Mouse (Mus musculus) MEL (cell line): ENCODE measurements around the gene Ilf3. TPM values are rescaled to one million over a fixed set of nuclear protein-coding genes. Genes with fewer than 3 reads are reported as not detected.
A peak's percentile ranks its signal among the peaks of the same experiment; 100 is the strongest.

Source experiments
- DNase-seq: peaks from one replicate; pipeline ENCODE4 v3.0.0; 2011; ENCODE audit warnings: low read depth, low spot score
- H3K27ac ChIP-seq: 2 replicates; pipeline ENCODE4 v1.5.1; 2012; ENCODE audit warnings: low read depth, mild to moderate bottlenecking, control low read depth, low read length, moderate library complexity; ENCODE audit not compliant: control insufficient read depth
- H3K27me3 ChIP-seq, 2 experiments: fragments of 150-350 bp in 1 of 2; sonication (generic) in 1 of 2; 2 replicates each; pipeline ENCODE4 v1.6.1; 2012; ENCODE audit warnings: low read length in 2 of 2, mild to moderate bottlenecking in 2 of 2, improper control_type of control experiment in 1 of 2, moderate library complexity in 1 of 2; ENCODE audit not compliant: insufficient read depth in 2 of 2, control insufficient read depth in 1 of 2
- H3K36me3 ChIP-seq, 2 experiments: 2 replicates each; pipeline ENCODE4 v1.6.1; 2012 to 2014; ENCODE audit warnings: low read length in 2 of 2, improper control_type of control experiment in 1 of 2, inconsistent platforms in 1 of 2, mild to moderate bottlenecking in 1 of 2; ENCODE audit not compliant: insufficient read depth in 2 of 2, control insufficient read depth in 1 of 2
- H3K4me1 ChIP-seq, 2 experiments: fragments of 150-350 bp in 1 of 2; sonication (generic) in 1 of 2; 2 replicates each; pipeline ENCODE4 v1.6.1; 2012; ENCODE audit warnings: low read length in 2 of 2, improper control_type of control experiment in 1 of 2, mild to moderate bottlenecking in 1 of 2; ENCODE audit not compliant: insufficient read depth in 2 of 2, control insufficient read depth in 1 of 2
- H3K4me3 ChIP-seq, 2 experiments: fragments of 150-350 bp in 1 of 2; sonication (generic) in 1 of 2; 2 replicates each; pipeline ENCODE4 v1.5.1; 2012; ENCODE audit warnings: low read depth in 2 of 2, low read length in 2 of 2, mild to moderate bottlenecking in 2 of 2, moderate library complexity in 2 of 2, control low read depth in 1 of 2, improper control_type of control experiment in 1 of 2; ENCODE audit not compliant: control insufficient read depth in 1 of 2, insufficient read depth in 1 of 2
- H3K79me2 ChIP-seq: 2 replicates; pipeline ENCODE4 v1.6.1; 2012; ENCODE audit warnings: mild to moderate bottlenecking, low read length, moderate library complexity; ENCODE audit not compliant: control insufficient read depth, poor library complexity, insufficient read depth
- H3K9ac ChIP-seq: 2 replicates; pipeline ENCODE4 v1.6.1; 2012; ENCODE audit warnings: low read depth, mild to moderate bottlenecking, control low read depth, low read length, moderate library complexity; ENCODE audit not compliant: control insufficient read depth, poor library complexity, severe bottlenecking
- H3K9me3 ChIP-seq: fragments of 150-350 bp; sonication (generic); replicated peaks from 2 replicates; pipeline ENCODE4 v1.6.1; 2012; ENCODE audit warnings: mild to moderate bottlenecking, low read length, improper control_type of control experiment, moderate library complexity; ENCODE audit not compliant: insufficient read depth
- ELF1 ChIP-seq: IDR thresholded peaks from 2 replicates; pipeline ENCODE4 v1.6.1; 2014; ENCODE audit warnings: low read depth, mild to moderate bottlenecking, inconsistent platforms, low read length, improper control_type of control experiment, moderate library complexity
- EP300 ChIP-seq, 2 experiments: IDR thresholded peaks; 2 replicates each; pipeline ENCODE4 v1.6.1; 2011; ENCODE audit warnings: improper control_type of control experiment in 2 of 2, low read length in 2 of 2, low read depth in 1 of 2, mild to moderate bottlenecking in 1 of 2
- ETS1 ChIP-seq: IDR thresholded peaks from 2 replicates; pipeline ENCODE4 v1.6.1; 2012; ENCODE audit warnings: low read depth, mild to moderate bottlenecking, inconsistent platforms, low read length, improper control_type of control experiment, moderate library complexity
- GABPA ChIP-seq: IDR thresholded peaks from 2 replicates; pipeline ENCODE4 v1.6.1; 2012; ENCODE audit warnings: low read depth, mild to moderate bottlenecking, inconsistent platforms, low read length, improper control_type of control experiment, moderate library complexity
- HCFC1 ChIP-seq: IDR thresholded peaks from 2 replicates; pipeline ENCODE4 v1.6.1; 2012; ENCODE audit warnings: low read depth, mild to moderate bottlenecking, inconsistent platforms, low read length, improper control_type of control experiment, moderate library complexity
- JUND ChIP-seq: IDR thresholded peaks from 2 replicates; pipeline ENCODE4 v1.6.1; 2011; ENCODE audit warnings: low read depth, mild to moderate bottlenecking, improper control_type of control experiment, low read length
- MAFK ChIP-seq: IDR thresholded peaks from 2 replicates; pipeline ENCODE4 v1.6.1; 2011; ENCODE audit warnings: low read depth, mild to moderate bottlenecking, low read length, improper control_type of control experiment, borderline replicate concordance
- MAX ChIP-seq: IDR thresholded peaks from 2 replicates; pipeline ENCODE4 v1.6.1; 2011; ENCODE audit warnings: low read length, improper control_type of control experiment
- MXI1 ChIP-seq: IDR thresholded peaks from 2 replicates; pipeline ENCODE4 v1.6.1; 2011; ENCODE audit warnings: mild to moderate bottlenecking, low read depth, low read length, improper control_type of control experiment
- NELFE ChIP-seq: IDR thresholded peaks from 2 replicates; pipeline ENCODE4 v1.6.1; 2011; ENCODE audit warnings: low read depth, low read length, improper control_type of control experiment
- POLR2A ChIP-seq, 2 experiments: IDR thresholded peaks; 2 replicates each; pipeline ENCODE4 v1.6.1; 2011 to 2012; ENCODE audit warnings: low read length in 2 of 2, mild to moderate bottlenecking in 2 of 2, control low read depth in 1 of 2, improper control_type of control experiment in 1 of 2, low read depth in 1 of 2, moderate library complexity in 1 of 2; ENCODE audit not compliant: control insufficient read depth in 1 of 2, insufficient read depth in 1 of 2, poor library complexity in 1 of 2
- RAD21 ChIP-seq: IDR thresholded peaks from 2 replicates; pipeline ENCODE4 v1.6.1; 2011; ENCODE audit warnings: mild to moderate bottlenecking, low read depth, low read length, improper control_type of control experiment
- RCOR1 ChIP-seq: IDR thresholded peaks from 2 replicates; pipeline ENCODE4 v1.6.1; 2012; ENCODE audit warnings: low read depth, mild to moderate bottlenecking, inconsistent platforms, low read length, improper control_type of control experiment
- SIN3A ChIP-seq: IDR thresholded peaks from 2 replicates; pipeline ENCODE4 v1.6.1; 2012; ENCODE audit warnings: low read length, improper control_type of control experiment, inconsistent platforms
- TCF12 ChIP-seq: IDR thresholded peaks from 2 replicates; pipeline ENCODE4 v1.6.1; 2014; ENCODE audit warnings: low read depth, mild to moderate bottlenecking, inconsistent platforms, low read length, improper control_type of control experiment, moderate library complexity
- USF1 ChIP-seq: IDR thresholded peaks from 2 replicates; pipeline ENCODE4 v1.6.1; 2014; ENCODE audit warnings: low read depth, mild to moderate bottlenecking, inconsistent platforms, low read length, improper control_type of control experiment, moderate library complexity
- USF2 ChIP-seq, 2 experiments: IDR thresholded peaks; 2 replicates each; pipeline ENCODE4 v1.6.1; 2011 to 2012; ENCODE audit warnings: improper control_type of control experiment in 2 of 2, low read length in 2 of 2, borderline replicate concordance in 1 of 2, inconsistent platforms in 1 of 2, low read depth in 1 of 2, mild to moderate bottlenecking in 1 of 2; ENCODE audit not compliant: insufficient read depth in 1 of 2
- polyA plus RNA-seq, 2 experiments: library from polyadenylated mRNA; stranded (reverse) in 1 of 2; unstranded in 1 of 2; fragments of >175 nt in 1 of 2; fragments of >200 nt in 1 of 2; gene quantifications; 2 replicates each; pipeline versions ENCODE4 v1.2.1 to v1.2.4; 2012; ENCODE audit warnings: low replicate concordance in 2 of 2, low read depth in 1 of 2; ENCODE audit not compliant: insufficient read length in 2 of 2, insufficient read depth in 1 of 2, missing spikeins in 1 of 2
- total RNA-seq: library from RNA; depleted of rRNA; stranded (reverse); fragments of 300-350 nt; gene quantifications from 2 replicates; pipeline ENCODE4 v1.2.3, GENCODE M21; 2012

Gene Ilf3
- total and polyA plus RNA-seq, 3 experiments = 67.4 to 519 (median 210) TPM

DNA sequence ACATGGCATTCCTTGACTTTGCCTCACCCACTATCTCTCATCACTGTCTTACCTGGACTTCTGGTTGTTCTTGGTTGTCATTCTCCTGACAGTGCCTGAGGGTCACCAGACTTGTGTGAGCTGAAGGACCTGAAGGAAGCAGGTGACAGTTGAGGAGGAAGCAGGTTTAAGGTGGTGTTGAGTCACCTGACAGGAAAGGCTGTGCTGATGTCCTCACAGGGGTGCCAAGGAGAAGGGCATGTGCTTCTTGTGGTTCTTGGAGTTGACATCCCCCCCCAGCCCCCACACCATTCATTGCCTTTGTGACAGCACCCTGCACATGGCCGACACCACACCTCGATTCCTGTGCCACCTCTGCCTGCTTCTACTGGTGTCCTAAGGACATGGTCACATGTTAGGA is 80.1 kb downstream of the Ilf3 start:
- peaks cover 18 to 37% of the 10 kb centered on the region in 2 experiments for H3K36me3 ChIP-seq
- peaks cover 15 to 27% of the 10 kb centered on the region in 2 experiments for H3K4me1 ChIP-seq
- no peak overlapping the region for H3K9ac ChIP-seq
- H3K27ac ChIP-seq = no peak overlapping the region
- peaks cover 38% of the 10 kb centered on the region for H3K79me2 ChIP-seq
- TF ChIP-seq USF1 = 0 out of 2 replicates have a peak, but pooled peaks have one; percentile 13
- no peak for TF ChIP-seq RAD21
- TF ChIP-seq MAX = 0 out of 2 replicates have a peak, but pooled peaks have one; percentile 29
- H3K9me3 ChIP-seq = no peaks in the 10 kb centered on the region
- no peaks in the 10 kb centered on the region for H3K27me3 ChIP-seq
- no peak overlapping the region for H3K4me3 ChIP-seq
- DNase-seq = no peak

DNA sequence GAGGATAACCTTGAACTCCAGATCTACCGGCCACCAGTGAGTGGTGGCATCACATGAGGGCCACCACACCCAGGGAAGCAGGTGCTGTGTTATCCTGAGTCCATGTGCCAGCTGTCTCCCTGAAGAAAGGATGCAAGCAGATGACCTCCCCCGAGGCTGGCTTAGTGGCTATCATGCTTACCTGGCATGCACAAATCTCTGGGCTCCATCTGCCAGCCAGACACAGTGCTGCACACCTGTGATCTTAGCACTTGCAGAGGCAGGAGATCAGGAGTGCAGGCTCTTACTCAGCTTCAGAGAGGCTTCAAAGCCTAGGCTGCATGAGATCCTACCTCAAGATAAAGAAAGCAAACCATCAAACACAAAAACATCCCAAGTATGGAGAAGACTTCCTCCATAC is 82.0 kb downstream of the Ilf3 start:
- no peak overlapping the region for H3K4me3 ChIP-seq
- no peaks in the 10 kb centered on the region for H3K27me3 ChIP-seq
- no peak overlapping the region for H3K27ac ChIP-seq
- TF ChIP-seq NELFE (no peak), USF2 (IDR thresholded peaks at IDR 0.05; ENCODE audit: borderline replicate concordance in 1 of 2, insufficient read depth in 1 of 2, low read depth in 1 of 2, low read length in 2 of 2) (peak in 1 of 2 experiments; percentile 8; a peak in 1 of 4 replicates), GABPA (no peak), EP300 (IDR thresholded peaks at IDR 0.05; ENCODE audit: low read depth in 1 of 2, low read length in 2 of 2) (0 out of 4 replicates have a peak, but pooled peaks of 1 of the 2 experiments have one; percentile 23), POLR2A (IDR thresholded peaks at IDR 0.05; ENCODE audit: control insufficient read depth in 1 of 2, insufficient read depth in 1 of 2, low read depth in 1 of 2, low read length in 2 of 2, poor library complexity in 1 of 2) (0 out of 4 replicates have a peak, but pooled peaks of 1 of the 2 experiments have one; percentile 6), RAD21 (no peak), MXI1 (no peak), JUND (no peak), SIN3A (no peak), MAFK (no peak), TCF12 (0 out of 2 replicates have a peak, but pooled peaks have one; percentile 14), ELF1 (no peak), RCOR1 (no peak), HCFC1 (no peak), ETS1 (0 out of 2 replicates have a peak, but pooled peaks have one; percentile 22)
- DNase-seq = no peak
- H3K79me2 ChIP-seq = peaks cover 39% of the 10 kb centered on the region; the same call in 1 of the 2 replicates
- peaks cover 25 to 45% of the 10 kb centered on the region in 2 experiments for H3K4me1 ChIP-seq
- H3K9me3 ChIP-seq = no peaks in the 10 kb centered on the region
- peaks cover 27 to 29% of the 10 kb centered on the region in 2 experiments for H3K36me3 ChIP-seq
- H3K9ac ChIP-seq = no peak overlapping the region
